Mouse (Mus musculus): ENCODE data around the gene Ugt1a6a.

Gene Ugt1a6a

GRCm38 (mm10) chr1:88268070-88268469 lies 133.5 kb downstream of the Ugt1a6a start:
- no peak for DNase-seq (ENCODE audit: low spot score in 2 of 2)

Measured in frontal cortex, postnatal 36 days (tissue).